Comparison of ENCODE assay signal across 9 mouse cellular contexts in the genomic region with DNA sequence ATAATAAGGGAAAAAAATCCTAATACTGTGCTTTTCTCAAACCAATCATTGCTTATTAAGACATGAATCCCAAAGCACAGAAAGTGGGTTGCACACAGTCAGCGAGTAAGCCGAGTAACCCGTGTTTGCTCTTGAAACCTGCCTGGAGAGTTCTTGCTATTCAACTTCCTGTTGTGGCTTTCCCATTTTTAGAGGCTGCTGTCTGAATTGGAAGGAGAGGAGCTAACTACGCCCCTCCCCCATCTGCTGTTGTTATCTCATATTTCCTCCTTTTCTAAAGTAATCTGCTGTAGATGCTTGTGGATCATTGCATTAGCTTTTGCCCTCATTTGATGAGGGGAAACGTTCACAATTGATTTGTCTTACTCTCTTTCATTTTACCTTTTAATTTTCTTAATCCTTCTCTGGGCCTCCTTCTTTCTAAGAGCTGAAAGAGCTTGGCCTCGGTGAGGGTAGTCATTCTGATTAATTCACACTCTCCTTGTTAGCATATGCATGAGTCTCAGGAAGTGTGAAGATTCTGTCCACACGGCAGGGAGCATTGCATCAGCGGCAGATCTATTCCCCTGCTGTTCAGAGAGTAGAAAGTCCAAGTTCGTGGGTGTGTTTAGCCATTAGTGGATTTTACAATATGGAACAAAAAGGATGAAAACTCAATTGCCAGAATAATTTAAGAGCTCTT.
DNase-seq lines count a peak whose midpoint lies in the region; ATAC-seq and TF ChIP-seq lines count a peak whose summit lies in the region.
"Had no signal": no experiment of that assay in that cellular context is flagged by ENCODE, and none has a peak within 500 bp of the region (broad histone marks: within the 10 kb centered on the region; RNA-seq: fewer than 3 reads in every experiment).

No protein-coding gene starts in this region.

- no peaks in the 10 kb centered on the region for H3K36me3 ChIP-seq in intestine, embryonic 16.5 days (ENCODE audit: control insufficient read depth, insufficient read depth, low read length)
- H3K36me3 ChIP-seq in myocyte (ENCODE audit: control insufficient read depth, insufficient read depth) = no peaks in the 10 kb centered on the region

- TF ChIP-seq POLR2A in myocyte (IDR thresholded peaks at IDR 0.05; ENCODE audit: insufficient read length, low read depth) = no peak

- H3ac ChIP-seq in myocyte (ENCODE audit: control insufficient read depth, insufficient read length) = no peak overlapping the region

- no peaks in the 10 kb centered on the region for H3K79me2 ChIP-seq in myocyte (ENCODE audit: control insufficient read depth, insufficient read depth)

- H3K9me3 ChIP-seq in intestine, embryonic 16.5 days (ENCODE audit: control insufficient read depth, low read length) = no peaks in the 10 kb centered on the region

- 34% methylated on average over 9 of the region's 9 CpGs for WGBS in intestine, embryonic 16.5 days

- ATAC-seq in intestine, embryonic 16.5 days = 0 out of 2 replicates have a peak, but pooled peaks have one; percentile 62

- H3K4me1 ChIP-seq in intestine, embryonic 16.5 days (ENCODE audit: control insufficient read depth, insufficient read depth, low read length) = no peaks in the 10 kb centered on the region

- no peak overlapping the region for H3K4me2 ChIP-seq in intestine, embryonic 16.5 days (ENCODE audit: low read depth, low read length)
- H3K4me2 ChIP-seq in myocyte (ENCODE audit: low read depth) = no peak overlapping the region

- H3K9ac ChIP-seq in intestine, embryonic 16.5 days (ENCODE audit: low read depth, low read length) = no peak overlapping the region

- H3K27me3 ChIP-seq in intestine, embryonic 16.5 days (replicated peaks; ENCODE audit: control insufficient read depth, insufficient read depth, low read length) = no peaks in the 10 kb centered on the region
- no peaks in the 10 kb centered on the region for H3K27me3 ChIP-seq in myocyte (ENCODE audit: control insufficient read depth, insufficient read depth, insufficient read length)

- H3K27ac ChIP-seq in intestine, embryonic 16.5 days (ENCODE audit: low read length) = no peak overlapping the region

- no peak overlapping the region for H3K4me3 ChIP-seq in intestine, embryonic 16.5 days (ENCODE audit: low read length)
- no peak overlapping the region for H3K4me3 ChIP-seq in myocyte

- DNase-seq in frontal cortex, adult 2 months (ENCODE audit: extremely low spot score in 1 of 2, low spot score in 1 of 2) = peak; percentile 18 to 45
- no peak for DNase-seq in frontal cortex, postnatal 14 days (ENCODE audit: low spot score in 2 of 2)
- peak; percentile 59 for DNase-seq in embryo, embryonic 11 days
- DNase-seq in lung, postnatal 25 days (ENCODE audit: low spot score) = no peak
- DNase-seq in kidney, postnatal 36 days = no peak
- DNase-seq in kidney, adult 9 months = no peak
- DNase-seq: lung, adult 2 months had no signal

TF ChIP-seq in myocyte, 11 proteins besides CTCF, POLR2A, EP300 and RAD21:
- TF ChIP-seq E2F4 (IDR thresholded peaks at IDR 0.05; ENCODE audit: insufficient read depth) (no peak), TCF3 (IDR thresholded peaks at IDR 0.05; ENCODE audit: insufficient read length, low read depth) (no peak), SRF (IDR thresholded peaks at IDR 0.05; ENCODE audit: control insufficient read depth, insufficient read length, low read depth) (no peak), MAX (IDR thresholded peaks at IDR 0.05; ENCODE audit: low read depth) (no peak), REST (IDR thresholded peaks at IDR 0.05; ENCODE audit: insufficient read depth, insufficient read length) (no peak), MYOG (IDR thresholded peaks at IDR 0.05; ENCODE audit: control insufficient read depth in 1 of 3, insufficient read depth in 1 of 3, insufficient read length in 2 of 3, low read depth in 2 of 3) (no peak), CEBPB (IDR thresholded peaks at IDR 0.05; ENCODE audit: insufficient read depth, poor library complexity, severe bottlenecking) (0 out of 2 replicates have a peak, but pooled peaks have one; percentile 19), TCF12 (IDR thresholded peaks at IDR 0.05; ENCODE audit: insufficient read depth, poor library complexity, severe bottlenecking) (no peak)

Comparison
In these comparisons a context has a peak if more than half of its experiments do, and no peak if none do; other contexts are left out.
1. DNase-seq: peak in frontal cortex, adult 2 months (2 of 2) and embryo, embryonic 11 days (single experiment); none in frontal cortex, postnatal 14 days (0 of 2), lung, postnatal 25 days (single experiment), kidney, postnatal 36 days (0 of 2) and kidney, adult 9 months (single experiment).